Mouse (Mus musculus): Measurements from ENCODE around the gene Coro1c. TPM values are rescaled to one million over a fixed set of nuclear protein-coding genes. Genes with fewer than 3 reads are reported as not detected.

Gene Coro1c
- polyA plus RNA-seq, 1 experiment from 2014 or later: 102 TPM

DNA sequence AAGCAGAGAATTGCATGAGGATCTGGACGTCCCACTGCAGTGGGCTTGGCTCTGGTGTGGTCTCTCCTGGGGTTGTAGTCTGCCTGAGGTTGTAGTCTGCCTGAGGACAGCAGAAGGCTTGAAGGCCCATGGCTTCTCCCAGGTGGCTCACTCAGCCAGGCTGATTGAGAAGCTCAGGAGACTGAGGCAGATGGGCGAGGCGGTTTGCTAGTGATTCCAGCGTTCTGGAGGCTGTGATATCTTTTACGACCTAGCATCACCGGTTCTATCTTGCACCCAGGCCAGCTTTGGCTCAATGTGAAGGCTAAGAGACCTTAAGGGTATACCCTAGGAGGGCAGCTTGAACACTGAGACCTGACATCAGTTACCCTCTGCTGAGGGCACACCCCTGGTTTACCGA lies 10.5 kb upstream of the Coro1c start:
- H3K27me3 ChIP-seq (replicated peaks; ENCODE audit: insufficient read depth, low read length): no peaks in the 10 kb centered on the region
- DNase-seq (ENCODE audit: low spot score) (no peak), ATAC-seq (no peak; the same call in 1 of the 2 replicates)
- H3K4me2 ChIP-seq (replicated peaks; ENCODE audit: low read depth, low read length): no peak overlapping the region
- no peaks in the 10 kb centered on the region for H3K9me3 ChIP-seq (ENCODE audit: low read length)
- no peak overlapping the region for H3K4me3 ChIP-seq (ENCODE audit: low read depth, low read length)
- no peaks in the 10 kb centered on the region for H3K4me1 ChIP-seq (ENCODE audit: insufficient read depth, low read depth, low read length)
- H3K36me3 ChIP-seq (ENCODE audit: insufficient read depth, low read length): no peaks in the 10 kb centered on the region
- no peak overlapping the region for H3K9ac ChIP-seq (replicated peaks; ENCODE audit: low read depth)
- 69% methylated on average over 7 of the region's 7 CpGs for WGBS
- H3K27ac ChIP-seq (ENCODE audit: low read length): no peak overlapping the region
- no peak for TF ChIP-seq EP300 (IDR thresholded peaks at IDR 0.05)
- TF ChIP-seq CTCF (IDR thresholded peaks at IDR 0.05): no peak

DNA sequence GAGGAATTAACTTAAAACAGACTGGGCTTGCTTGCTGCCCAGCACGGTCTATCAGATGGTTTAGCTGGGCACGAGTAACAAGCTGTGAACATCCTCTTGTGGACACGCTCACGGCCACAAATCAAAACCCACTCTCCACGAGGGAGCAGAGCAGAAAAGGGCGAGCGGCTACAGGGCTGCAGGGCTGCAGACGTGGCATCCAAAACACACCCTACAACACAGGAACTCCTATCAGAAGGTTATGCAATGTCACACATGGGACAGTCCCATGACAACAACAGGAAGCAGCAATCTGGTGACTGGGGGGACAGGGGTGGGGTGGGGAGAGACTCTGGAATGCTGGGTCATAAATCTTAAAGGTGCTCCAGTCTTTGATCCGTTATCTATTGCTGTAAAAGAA lies 10.1 kb upstream of the Coro1c start:
- TF ChIP-seq EP300 (IDR thresholded peaks at IDR 0.05): peak; percentile 75
- no peak for TF ChIP-seq CTCF (IDR thresholded peaks at IDR 0.05)
- H3K9ac ChIP-seq (replicated peaks; ENCODE audit: low read depth): no peak overlapping the region; the same call in 1 of the 2 replicates
- peak; percentile 71 for DNase-seq (ENCODE audit: low spot score)

DNA sequence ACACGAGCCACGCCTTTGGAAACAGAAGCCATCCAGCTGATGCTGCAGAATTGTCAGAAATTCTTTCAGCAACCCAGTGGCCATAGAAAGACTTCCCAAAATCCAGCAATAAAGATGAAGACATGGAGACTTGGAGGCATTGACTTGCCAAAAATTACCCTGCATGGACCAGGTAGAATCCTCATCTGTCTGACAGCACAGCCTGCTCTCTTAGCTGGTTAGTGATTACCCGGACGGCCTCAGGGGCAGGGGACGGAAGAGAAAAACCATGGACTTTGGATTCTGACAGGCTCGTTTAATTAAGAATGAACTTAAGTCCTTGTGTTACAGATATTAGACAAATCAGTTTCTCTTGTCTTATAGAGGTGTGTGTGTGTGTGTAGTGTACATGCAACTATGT lies 2.1 kb upstream of the Coro1c start:
- Histone ChIP-seq H3K9ac (replicated peaks; ENCODE audit: low read depth) (no peak overlapping the region), H3K4me1 (ENCODE audit: insufficient read depth, low read depth, low read length) (peaks cover 7% of the 10 kb centered on the region; the same call in 1 of the 2 replicates), H3K27me3 (replicated peaks; ENCODE audit: insufficient read depth, low read length) (no peaks in the 10 kb centered on the region), H3K4me3 (ENCODE audit: low read depth, low read length) (no peak overlapping the region), H3K36me3 (ENCODE audit: insufficient read depth, low read length) (no peaks in the 10 kb centered on the region), H3K9me3 (ENCODE audit: low read length) (no peaks in the 10 kb centered on the region), H3K4me2 (replicated peaks; ENCODE audit: low read depth, low read length) (0 out of 2 replicates have a peak overlapping the region, but pooled peaks have one; percentile 8), H3K27ac (ENCODE audit: low read length) (peak overlapping the region; percentile 98; the same call in 1 of the 2 replicates)
- TF ChIP-seq CTCF (IDR thresholded peaks at IDR 0.05) (no peak), EP300 (IDR thresholded peaks at IDR 0.05) (no peak)
- WGBS: 64% methylated on average over 6 of the region's 6 CpGs
- no peak for ATAC-seq
- no peak for DNase-seq (ENCODE audit: low spot score)

More for the DNA sequence above, 10.1 kb upstream of the Coro1c start:
- H3K4me3 ChIP-seq (ENCODE audit: low read depth, low read length): no peak overlapping the region
- no peak overlapping the region for H3K4me2 ChIP-seq (replicated peaks; ENCODE audit: low read depth, low read length)
- peak; percentile 81 for ATAC-seq
- no peaks in the 10 kb centered on the region for H3K27me3 ChIP-seq (replicated peaks; ENCODE audit: insufficient read depth, low read length)
- no peaks in the 10 kb centered on the region for H3K9me3 ChIP-seq (ENCODE audit: low read length)
- peak overlapping the region; percentile 54 for H3K27ac ChIP-seq (ENCODE audit: low read length)
- 37% methylated on average over 9 of the region's 9 CpGs for WGBS
- no peaks in the 10 kb centered on the region for H3K4me1 ChIP-seq (ENCODE audit: insufficient read depth, low read depth, low read length)
- H3K36me3 ChIP-seq (ENCODE audit: insufficient read depth, low read length): no peaks in the 10 kb centered on the region

DNA sequence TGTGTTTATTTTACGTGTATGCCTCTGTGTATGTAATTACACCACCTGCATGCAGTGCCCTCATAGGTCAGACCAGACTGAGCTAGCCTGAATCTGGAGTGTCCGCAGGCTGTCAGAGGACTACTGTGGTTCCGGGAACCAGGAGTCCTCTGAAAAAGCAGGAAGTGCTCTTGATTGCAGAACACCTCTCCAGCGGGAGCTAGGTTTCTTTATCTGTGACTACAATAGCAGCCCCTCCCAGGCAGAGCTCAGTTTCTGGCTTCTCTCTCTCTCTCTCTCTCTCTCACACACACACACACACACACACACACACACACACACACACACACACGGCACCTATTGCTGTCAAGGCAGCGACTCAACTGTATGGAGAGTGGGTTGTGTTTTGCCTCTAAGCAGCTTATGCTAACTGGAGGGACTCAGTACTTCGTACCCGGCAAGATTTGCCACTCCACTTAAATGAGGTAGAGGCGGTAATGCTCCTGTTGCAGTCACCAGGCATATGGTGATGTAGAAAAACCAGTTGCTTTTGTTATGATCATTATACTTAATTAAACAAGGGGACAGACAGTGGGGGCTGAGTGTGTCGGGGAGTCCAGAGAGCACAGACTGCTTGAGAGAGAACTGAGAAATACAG lies 1.6 kb upstream of the Coro1c start:
- H3K4me1 ChIP-seq (ENCODE audit: insufficient read depth, low read depth, low read length): peaks cover 11% of the 10 kb centered on the region; the same call in 1 of the 2 replicates
- no peaks in the 10 kb centered on the region for H3K36me3 ChIP-seq (ENCODE audit: insufficient read depth, low read length)
- 24% methylated on average over 10 of the region's 10 CpGs for WGBS
- peak overlapping the region; percentile 1; the same call in 1 of the 2 replicates for H3K4me3 ChIP-seq (ENCODE audit: low read depth, low read length)
- no peaks in the 10 kb centered on the region for H3K9me3 ChIP-seq (ENCODE audit: low read length)
- TF ChIP-seq CTCF (IDR thresholded peaks at IDR 0.05) (no peak), EP300 (IDR thresholded peaks at IDR 0.05) (peak; percentile 49; the same call in 1 of the 2 replicates)
- no peaks in the 10 kb centered on the region for H3K27me3 ChIP-seq (replicated peaks; ENCODE audit: insufficient read depth, low read length)
- 0 out of 2 replicates have a peak, but pooled peaks have one; percentile 10 for ATAC-seq
- peak; percentile 85 for DNase-seq (ENCODE audit: low spot score)
- H3K9ac ChIP-seq (replicated peaks; ENCODE audit: low read depth): no peak overlapping the region
- peak overlapping the region; percentile 98 for H3K27ac ChIP-seq (ENCODE audit: low read length)
- 0 out of 2 replicates have a peak overlapping the region, but pooled peaks have one; percentile 8 for H3K4me2 ChIP-seq (replicated peaks; ENCODE audit: low read depth, low read length)

DNA sequence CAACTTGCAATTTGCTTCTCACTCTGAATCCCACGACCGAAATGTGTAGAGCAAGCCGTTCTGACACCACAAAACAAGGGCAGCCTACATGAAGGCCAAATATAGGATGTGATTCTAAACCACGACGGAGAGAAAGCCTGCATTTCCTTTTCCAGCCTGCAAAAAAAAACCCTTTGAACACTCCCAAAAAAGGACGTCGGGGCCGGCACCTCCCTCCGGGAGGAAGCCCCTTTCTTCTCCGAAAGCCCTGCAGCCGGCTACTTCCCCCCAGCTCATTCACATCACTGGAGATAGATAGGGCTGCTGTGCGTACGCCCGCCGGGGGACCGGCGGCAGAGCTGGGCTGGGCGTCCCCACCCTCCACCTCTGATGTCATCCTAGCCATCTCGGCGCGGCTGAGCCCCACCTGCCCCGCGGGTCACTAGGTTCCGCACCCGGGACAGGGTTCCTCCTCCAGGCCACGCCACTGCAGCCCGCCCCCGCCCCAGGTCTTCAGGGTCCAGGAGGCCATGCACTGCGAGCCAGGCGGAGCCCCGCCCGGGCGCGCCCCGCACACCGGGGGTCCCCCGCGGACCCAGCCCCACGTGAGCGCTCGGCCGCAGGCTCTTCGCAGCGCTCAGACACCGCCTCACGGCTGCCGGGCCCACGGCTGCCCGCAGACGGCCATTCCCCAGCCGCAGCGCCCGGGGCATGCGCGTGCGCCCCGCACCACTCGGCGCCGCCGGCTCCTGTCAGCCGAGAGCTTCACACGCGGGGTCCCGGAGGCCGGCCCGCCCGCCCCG lies 581 bp downstream of the Coro1c start:
- no peak for TF ChIP-seq CTCF (IDR thresholded peaks at IDR 0.05)
- no peak for TF ChIP-seq EP300 (IDR thresholded peaks at IDR 0.05)
- Histone ChIP-seq H3K4me3 (ENCODE audit: low read depth, low read length) (peak overlapping the region; percentile 96), H3K27ac (ENCODE audit: low read length) (peak overlapping the region; percentile 98), H3K9me3 (ENCODE audit: low read length) (no peaks in the 10 kb centered on the region), H3K4me1 (ENCODE audit: insufficient read depth, low read depth, low read length) (peaks cover 15% of the 10 kb centered on the region; the same call in 1 of the 2 replicates), H3K4me2 (replicated peaks; ENCODE audit: low read depth, low read length) (peak overlapping the region; percentile 88), H3K36me3 (ENCODE audit: insufficient read depth, low read length) (no peaks in the 10 kb centered on the region), H3K9ac (replicated peaks; ENCODE audit: low read depth) (peak overlapping the region; percentile 84), H3K27me3 (replicated peaks; ENCODE audit: insufficient read depth, low read length) (no peaks in the 10 kb centered on the region)
- DNase-seq (ENCODE audit: low spot score) (peak; percentile 82), ATAC-seq (peak; percentile 69)
- 2% methylated on average over 46 of the region's 69 CpGs for WGBS

Measured in lung, postnatal 0 days (tissue).